Mouse (Mus musculus) hindbrain, embryonic 15.5 days (tissue): ENCODE measurements around the gene Inf2. TPM values are rescaled to one million over a fixed set of nuclear protein-coding genes. Genes with fewer than 3 reads are reported as not detected.

Experiments used
- ATAC-seq: fragments of 200-750 bp; cut with Nextera tagmentation; 2 replicates; pipeline ENCODE4 v1.8.0; 2017; ENCODE audit warnings: low read depth, moderate number of reproducible peaks, moderate TSS enrichment; ENCODE audit not compliant: low FRiP score
- H3K27ac ChIP-seq: fragments of 300-500 bp; sonication (generic); replicated peaks from 2 replicates; pipeline ENCODE4 v1.5.1; 2015; ENCODE audit warnings: mild to moderate bottlenecking, inconsistent platforms
- H3K27me3 ChIP-seq: fragments of 300-500 bp; sonication (generic); 2 replicates; pipeline ENCODE4 v1.6.1; 2015; ENCODE audit warnings: control low read depth, inconsistent platforms
- H3K36me3 ChIP-seq: fragments of 300-500 bp; sonication (generic); 2 replicates; pipeline ENCODE4 v1.6.1; 2015; ENCODE audit warnings: control low read depth, inconsistent platforms
- H3K4me1 ChIP-seq: fragments of 300-500 bp; sonication (generic); replicated peaks from 2 replicates; pipeline ENCODE4 v1.6.1; 2015; ENCODE audit warnings: control low read depth, inconsistent platforms
- H3K4me2 ChIP-seq: fragments of 300-500 bp; sonication (generic); 2 replicates; pipeline ENCODE4 v1.6.1; 2015; ENCODE audit warnings: moderate library complexity, mild to moderate bottlenecking, inconsistent platforms
- H3K4me3 ChIP-seq: fragments of 300-500 bp; sonication (generic); 2 replicates; pipeline ENCODE4 v1.5.1; 2015; ENCODE audit warnings: mild to moderate bottlenecking, inconsistent platforms
- H3K9ac ChIP-seq: fragments of 300-500 bp; sonication (generic); 2 replicates; pipeline ENCODE4 v1.6.1; 2015; ENCODE audit warnings: inconsistent platforms
- H3K9me3 ChIP-seq: fragments of 300-500 bp; sonication (generic); 2 replicates; pipeline ENCODE4 v1.6.1; 2016; ENCODE audit warnings: control low read depth, inconsistent platforms
- WGBS: fragments of 180-500 bp; shearing (Covaris S2); methylation state at CpG from one replicate; pipeline ENCODE4 v1.1.7; 2015; 5-methylcytosine and 5-hydroxymethylcytosine counted together
- polyA plus RNA-seq: library from polyadenylated mRNA; unstranded; fragments of >200 nt; fragmentation: Nextera tagmentation; extraction: Ambion mirVana; gene quantifications from 2 replicates; pipeline ENCODE4 v1.2.1, GENCODE M21; 2015

Gene Inf2
- polyA plus RNA-seq, 1 experiment from 2014 or later: 0.89 TPM

- ATAC-seq: 0 out of 2 replicates have a peak, but pooled peaks have one; percentile 52
- Histone ChIP-seq H3K4me2 (no peak overlapping the region), H3K27me3 (no peaks in the 10 kb centered on the region), H3K9me3 (no peaks in the 10 kb centered on the region), H3K4me1 (peaks cover 10% of the 10 kb centered on the region; the same call in 1 of the 2 replicates), H3K36me3 (no peaks in the 10 kb centered on the region), H3K27ac (no peak overlapping the region), H3K4me3 (no peak overlapping the region), H3K9ac (no peak overlapping the region)
- 69% methylated on average over 5 of the region's 5 CpGs for WGBS
Measured at GRCm38 (mm10) chr12:112552520-112552919, 36.1 kb upstream of the Inf2 start.

GRCm38 (mm10) chr12:112554900-112555299 is 33.7 kb upstream of the Inf2 start:
- no peak for ATAC-seq
- H3K36me3 ChIP-seq: no peaks in the 10 kb centered on the region
- WGBS: 32% methylated on average over 12 of the region's 12 CpGs

GRCm38 (mm10) chr12:112556531-112557060 is 32.0 kb upstream of the Inf2 start:
- Histone ChIP-seq H3K4me2 (no peak overlapping the region), H3K9me3 (no peaks in the 10 kb centered on the region), H3K9ac (no peak overlapping the region), H3K27ac (no peak overlapping the region), H3K27me3 (no peaks in the 10 kb centered on the region), H3K4me1 (peaks cover 9% of the 10 kb centered on the region; the same call in 1 of the 2 replicates), H3K4me3 (no peak overlapping the region), H3K36me3 (no peaks in the 10 kb centered on the region)
- ATAC-seq: no peak
- 66% methylated on average over 9 of the region's 9 CpGs for WGBS

More at GRCm38 (mm10) chr12:112554900-112555299, 33.7 kb upstream of the Inf2 start:
- Histone ChIP-seq H3K4me1 (peaks cover 10% of the 10 kb centered on the region; the same call in 1 of the 2 replicates), H3K27ac (no peak overlapping the region), H3K4me2 (no peak overlapping the region), H3K9ac (no peak overlapping the region), H3K9me3 (no peaks in the 10 kb centered on the region), H3K4me3 (no peak overlapping the region), H3K27me3 (no peaks in the 10 kb centered on the region)

- H3K27ac ChIP-seq: no peak overlapping the region
- no peaks in the 10 kb centered on the region for H3K36me3 ChIP-seq
- no peak overlapping the region for H3K4me2 ChIP-seq
- peaks cover 3% of the 10 kb centered on the region; the same call in 1 of the 2 replicates for H3K4me1 ChIP-seq
- no peak for ATAC-seq
- no peak overlapping the region for H3K9ac ChIP-seq
- H3K4me3 ChIP-seq: no peak overlapping the region
- H3K27me3 ChIP-seq: no peaks in the 10 kb centered on the region
- WGBS: 79% methylated on average over 5 of the region's 5 CpGs
- H3K9me3 ChIP-seq: no peaks in the 10 kb centered on the region
Measured at GRCm38 (mm10) chr12:112557219-112557618, 31.4 kb upstream of the Inf2 start.

- H3K9me3 ChIP-seq: no peaks in the 10 kb centered on the region
- H3K27ac ChIP-seq: no peak overlapping the region
- H3K9ac ChIP-seq: no peak overlapping the region
- no peak overlapping the region for H3K4me2 ChIP-seq
- no peaks in the 10 kb centered on the region for H3K36me3 ChIP-seq
- 42% methylated on average over 3 of the region's 3 CpGs for WGBS
- H3K4me3 ChIP-seq: no peak overlapping the region
- no peaks in the 10 kb centered on the region for H3K4me1 ChIP-seq
- no peak for ATAC-seq
- no peaks in the 10 kb centered on the region for H3K27me3 ChIP-seq
Measured at GRCm38 (mm10) chr12:112559231-112559630, 29.4 kb upstream of the Inf2 start.

GRCm38 (mm10) chr12:112559671-112560070 is 28.9 kb upstream of the Inf2 start:
- Histone ChIP-seq H3K9ac (no peak overlapping the region), H3K9me3 (no peaks in the 10 kb centered on the region), H3K36me3 (no peaks in the 10 kb centered on the region), H3K4me3 (no peak overlapping the region), H3K27ac (no peak overlapping the region), H3K4me2 (no peak overlapping the region), H3K27me3 (no peaks in the 10 kb centered on the region), H3K4me1 (no peaks in the 10 kb centered on the region)
- WGBS: 73% methylated on average over 6 of the region's 6 CpGs
- no peak for ATAC-seq

GRCm38 (mm10) chr12:112560176-112560797 is 28.3 kb upstream of the Inf2 start:
- H3K9ac ChIP-seq: no peak overlapping the region
- ATAC-seq: no peak
- no peaks in the 10 kb centered on the region for H3K27me3 ChIP-seq
- H3K36me3 ChIP-seq: no peaks in the 10 kb centered on the region
- WGBS: 59% methylated on average over 3 of the region's 5 CpGs
- no peaks in the 10 kb centered on the region for H3K9me3 ChIP-seq
- no peak overlapping the region for H3K4me2 ChIP-seq
- no peak overlapping the region for H3K4me3 ChIP-seq
- H3K27ac ChIP-seq: no peak overlapping the region
- H3K4me1 ChIP-seq: no peaks in the 10 kb centered on the region

- Histone ChIP-seq H3K9me3 (no peaks in the 10 kb centered on the region), H3K27ac (no peak overlapping the region), H3K4me1 (no peaks in the 10 kb centered on the region), H3K4me3 (no peak overlapping the region), H3K27me3 (no peaks in the 10 kb centered on the region), H3K36me3 (no peaks in the 10 kb centered on the region), H3K9ac (no peak overlapping the region), H3K4me2 (no peak overlapping the region)
- whole genome bisulfite sequencing: 68% methylated on average over 3 of the region's 3 CpGs
- ATAC-seq: no peak
Measured at GRCm38 (mm10) chr12:112561163-112561562, 27.4 kb upstream of the Inf2 start.

GRCm38 (mm10) chr12:112562462-112562861 is 26.1 kb upstream of the Inf2 start:
- 72% methylated on average over 5 of the region's 5 CpGs for WGBS
- H3K27me3 ChIP-seq: no peaks in the 10 kb centered on the region
- ATAC-seq: no peak

GRCm38 (mm10) chr12:112563011-112563410 is 25.6 kb upstream of the Inf2 start:
- no peak overlapping the region for H3K4me3 ChIP-seq
- no peak for ATAC-seq
- H3K36me3 ChIP-seq: no peaks in the 10 kb centered on the region
- H3K4me2 ChIP-seq: no peak overlapping the region
- WGBS: 94% methylated on average over 6 of the region's 6 CpGs
- no peak overlapping the region for H3K27ac ChIP-seq
- H3K9ac ChIP-seq: no peak overlapping the region
- no peaks in the 10 kb centered on the region for H3K4me1 ChIP-seq
- H3K27me3 ChIP-seq: no peaks in the 10 kb centered on the region
- H3K9me3 ChIP-seq: no peaks in the 10 kb centered on the region

More at GRCm38 (mm10) chr12:112562462-112562861, 26.1 kb upstream of the Inf2 start:
- no peaks in the 10 kb centered on the region for H3K36me3 ChIP-seq
- H3K4me3 ChIP-seq: no peak overlapping the region
- no peak overlapping the region for H3K4me2 ChIP-seq
- H3K9ac ChIP-seq: no peak overlapping the region
- no peaks in the 10 kb centered on the region for H3K9me3 ChIP-seq
- no peaks in the 10 kb centered on the region for H3K4me1 ChIP-seq
- no peak overlapping the region for H3K27ac ChIP-seq

- H3K9me3 ChIP-seq: no peaks in the 10 kb centered on the region
- 91% methylated on average over 8 of the region's 8 CpGs for WGBS
- H3K9ac ChIP-seq: no peak overlapping the region
- no peak overlapping the region for H3K4me3 ChIP-seq
- H3K4me1 ChIP-seq: no peaks in the 10 kb centered on the region
- no peak overlapping the region for H3K4me2 ChIP-seq
- ATAC-seq: no peak
- H3K27ac ChIP-seq: no peak overlapping the region
- no peaks in the 10 kb centered on the region for H3K36me3 ChIP-seq
- H3K27me3 ChIP-seq: no peaks in the 10 kb centered on the region
Measured at GRCm38 (mm10) chr12:112570160-112570559, 18.4 kb upstream of the Inf2 start.

- no peaks in the 10 kb centered on the region for H3K9me3 ChIP-seq
- H3K4me3 ChIP-seq: no peak overlapping the region
- 64% methylated on average over 6 of the region's 6 CpGs for WGBS
- ATAC-seq: no peak
- no peaks in the 10 kb centered on the region for H3K4me1 ChIP-seq
- H3K27me3 ChIP-seq: no peaks in the 10 kb centered on the region
- H3K4me2 ChIP-seq: no peak overlapping the region
- H3K9ac ChIP-seq: no peak overlapping the region
- no peak overlapping the region for H3K27ac ChIP-seq
- H3K36me3 ChIP-seq: no peaks in the 10 kb centered on the region
Measured at GRCm38 (mm10) chr12:112571064-112571463, 17.5 kb upstream of the Inf2 start.
